Mouse (Mus musculus): ENCODE results near the gene Mea1.

Gene Mea1

DNA sequence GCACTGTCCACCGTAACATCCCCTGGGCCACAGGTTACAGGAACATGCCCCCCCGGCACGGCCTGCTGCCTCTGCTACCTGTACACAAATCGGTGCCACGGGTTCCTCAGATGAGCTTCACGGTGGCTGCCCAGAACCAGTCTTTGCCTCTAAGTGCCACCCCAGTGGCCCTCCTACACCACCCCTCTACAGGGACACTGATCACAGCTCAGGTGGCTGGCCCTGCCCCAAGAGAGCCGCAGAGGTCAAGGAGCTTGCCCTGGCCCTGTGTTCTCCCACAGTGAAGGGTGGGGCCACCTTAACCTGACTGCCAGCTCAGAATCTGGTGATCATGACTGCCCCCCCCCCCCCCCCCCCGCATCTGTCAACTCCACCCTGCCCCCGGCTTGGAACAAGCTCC, at the start of gene Mea1:
Mea1 (plus strand) TSS at position 378 of the 400 bp plus-strand sequence.
- DNase-seq (ENCODE audit: low spot score) = no peak

DNA sequence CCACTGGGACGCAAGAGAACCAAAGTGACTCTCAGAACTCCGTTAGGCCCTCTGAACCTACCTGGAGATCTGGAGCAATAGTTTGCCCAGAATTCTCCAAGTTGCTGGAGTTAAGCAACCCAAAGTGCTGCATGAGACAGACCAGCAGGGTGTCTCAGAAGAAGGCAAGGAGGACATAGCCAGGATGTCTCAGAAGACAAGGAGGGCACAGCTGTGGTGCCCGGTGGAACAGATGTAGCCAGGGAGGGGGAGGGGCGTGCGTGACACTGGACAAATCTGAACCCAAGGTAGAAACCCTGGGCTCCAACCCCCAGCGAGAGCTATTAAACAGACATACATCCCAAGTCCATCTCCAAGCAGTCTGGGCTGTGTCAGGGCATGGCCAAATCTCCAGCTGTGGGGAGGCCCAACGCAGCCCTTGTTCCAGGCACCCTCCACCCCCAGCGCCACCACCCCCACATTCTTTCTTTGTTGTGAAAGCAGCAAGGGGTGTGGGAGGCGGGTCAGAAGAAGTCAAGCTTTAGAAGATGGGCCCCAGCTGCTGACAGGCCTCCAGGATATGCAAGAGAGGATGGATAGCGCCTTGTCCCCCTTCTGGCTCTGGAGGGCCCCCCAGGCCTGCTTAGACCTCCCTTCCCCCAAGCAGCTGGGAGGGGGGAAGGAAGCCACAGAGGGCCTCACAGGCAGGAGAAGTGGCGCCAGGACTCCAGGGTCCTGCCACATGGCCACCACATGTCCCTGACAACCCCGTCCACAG, 48.7 kb upstream of the Mea1 start:
- DNase-seq (ENCODE audit: low spot score) = peak; percentile 79

DNA sequence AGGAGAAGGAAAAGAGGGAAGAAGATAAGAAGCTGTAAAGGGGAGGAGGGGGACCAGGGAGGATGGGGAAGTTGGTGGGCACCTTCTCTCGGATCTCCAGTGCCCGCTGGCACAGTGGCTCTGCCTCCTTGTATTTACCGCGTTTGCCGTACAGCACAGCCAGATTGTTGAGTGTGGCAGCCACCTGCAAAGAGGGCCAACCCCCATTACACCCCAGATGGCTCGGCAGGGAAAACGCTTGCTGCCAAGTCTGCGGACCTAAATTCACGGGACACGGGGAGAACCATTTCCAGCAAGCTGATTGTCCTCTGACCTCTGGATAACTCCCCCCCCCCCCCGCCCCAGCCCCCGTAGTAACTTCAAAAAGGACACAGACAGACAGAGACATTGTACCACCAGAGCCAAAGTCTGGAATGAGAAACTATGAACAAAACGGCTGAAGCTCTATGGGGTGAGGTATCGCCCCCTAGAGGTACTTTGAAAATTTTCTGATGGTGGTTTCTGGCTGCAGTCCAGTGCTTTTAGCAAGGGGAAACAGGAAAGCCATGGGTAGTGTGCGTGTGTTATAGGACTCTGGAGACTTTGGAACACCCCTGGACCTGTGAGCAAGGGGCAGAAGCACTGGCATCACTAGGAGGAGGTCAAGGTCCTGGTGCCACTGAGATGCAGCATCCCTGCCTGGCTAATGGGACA, 41.6 kb upstream of the Mea1 start:
- peak; percentile 88 for DNase-seq (ENCODE audit: low spot score)

DNA sequence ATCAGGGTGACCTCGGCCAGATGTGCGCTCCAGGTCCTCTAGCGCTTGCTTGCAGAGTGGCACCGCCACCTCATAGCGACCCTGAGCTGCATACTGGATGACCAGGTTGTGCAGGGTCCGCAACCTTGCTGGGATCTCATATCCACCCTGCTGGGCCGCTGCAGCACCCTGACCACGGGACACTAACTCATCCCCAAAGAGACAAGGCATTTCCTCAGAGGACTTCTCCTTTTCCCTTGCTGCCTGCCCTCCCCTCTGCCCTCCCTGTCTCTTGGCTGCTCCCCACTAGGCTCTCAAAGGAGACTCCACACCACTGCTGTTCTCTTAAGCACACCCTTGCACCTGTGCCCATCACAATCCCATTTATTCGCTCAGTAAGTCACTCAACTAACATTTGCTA, 38.7 kb upstream of the Mea1 start:
- DNase-seq (ENCODE audit: low spot score) = no peak

DNA sequence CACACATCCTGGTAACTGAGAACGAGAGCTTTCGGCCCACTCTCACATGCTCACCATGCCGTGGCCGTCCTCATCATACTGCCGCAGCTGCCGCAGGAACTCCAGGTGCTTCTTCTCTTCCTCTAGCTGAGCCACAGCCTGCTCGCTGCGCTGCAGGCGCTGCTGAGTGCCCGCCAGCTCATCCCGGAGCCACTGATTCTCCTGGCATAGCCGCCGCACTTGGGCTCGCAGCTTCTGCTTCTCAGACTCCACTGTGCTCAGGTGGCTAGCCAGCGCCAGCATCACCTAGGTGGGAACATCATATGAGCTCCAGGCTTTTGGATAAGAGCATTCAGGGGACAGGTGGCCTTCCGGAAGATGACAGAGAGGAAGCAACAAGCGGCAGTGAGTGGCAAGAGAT, 36.5 kb upstream of the Mea1 start:
- DNase-seq (ENCODE audit: low spot score) = no peak

DNA sequence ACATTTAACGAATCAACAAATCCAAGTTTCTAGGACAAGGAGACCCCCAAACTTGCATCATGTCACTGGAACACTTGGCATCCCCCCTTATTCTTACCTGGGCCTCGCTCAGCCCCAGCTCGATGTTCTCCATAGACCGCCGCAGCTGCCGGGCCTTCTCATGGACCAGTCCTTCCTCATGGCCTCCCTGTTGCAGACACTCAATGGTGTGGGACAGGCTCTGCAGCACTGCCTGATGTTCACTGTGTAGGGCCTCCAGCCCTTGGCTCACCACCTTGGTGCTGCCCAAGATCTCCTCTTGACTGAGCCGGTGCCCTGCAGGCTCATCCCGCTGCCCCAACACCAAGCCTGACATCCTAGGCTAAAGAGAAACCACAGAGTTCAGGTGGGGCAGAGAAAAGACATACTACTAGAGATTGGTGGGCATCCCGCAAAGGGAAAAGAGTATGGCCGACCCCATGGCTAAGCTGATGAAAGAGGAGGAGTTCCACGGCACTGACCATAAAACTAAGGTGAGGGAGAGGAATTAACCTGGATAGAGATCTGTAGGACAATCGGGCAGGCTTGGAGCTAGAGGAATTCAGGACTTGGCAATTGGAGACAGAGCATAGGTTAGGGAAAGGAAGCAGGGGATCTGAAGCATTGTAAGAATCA, 34.3 kb upstream of the Mea1 start:
- no peak for DNase-seq (ENCODE audit: low spot score)

DNA sequence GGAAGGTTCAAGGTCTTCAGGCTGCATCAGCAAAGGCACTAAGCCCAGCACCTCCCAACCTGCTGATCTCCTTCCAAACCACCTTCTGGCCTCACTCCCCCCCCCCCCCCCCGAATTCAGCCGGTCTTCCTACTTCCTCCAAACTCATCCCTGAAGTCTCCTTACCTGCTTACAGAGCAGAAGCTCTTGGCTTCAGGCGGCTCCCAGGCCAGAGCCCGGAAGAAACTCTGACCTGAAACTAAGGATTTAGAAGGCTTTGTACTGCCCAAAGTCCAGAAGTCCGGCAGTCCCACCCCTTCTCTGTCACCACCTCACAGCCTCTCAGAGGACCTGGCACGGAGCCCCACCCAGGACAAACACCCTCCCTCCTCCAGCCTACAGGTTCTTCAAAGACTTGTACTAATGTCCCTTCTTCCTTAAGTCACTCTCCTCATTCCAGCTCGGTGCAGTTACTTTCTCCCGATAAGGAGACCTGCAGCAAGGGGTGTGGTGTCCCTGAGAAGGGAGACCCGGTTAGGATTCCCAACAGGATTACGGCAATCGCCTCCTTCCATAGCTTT, 33.6 kb upstream of the Mea1 start:
- no peak for DNase-seq (ENCODE audit: low spot score)

DNA sequence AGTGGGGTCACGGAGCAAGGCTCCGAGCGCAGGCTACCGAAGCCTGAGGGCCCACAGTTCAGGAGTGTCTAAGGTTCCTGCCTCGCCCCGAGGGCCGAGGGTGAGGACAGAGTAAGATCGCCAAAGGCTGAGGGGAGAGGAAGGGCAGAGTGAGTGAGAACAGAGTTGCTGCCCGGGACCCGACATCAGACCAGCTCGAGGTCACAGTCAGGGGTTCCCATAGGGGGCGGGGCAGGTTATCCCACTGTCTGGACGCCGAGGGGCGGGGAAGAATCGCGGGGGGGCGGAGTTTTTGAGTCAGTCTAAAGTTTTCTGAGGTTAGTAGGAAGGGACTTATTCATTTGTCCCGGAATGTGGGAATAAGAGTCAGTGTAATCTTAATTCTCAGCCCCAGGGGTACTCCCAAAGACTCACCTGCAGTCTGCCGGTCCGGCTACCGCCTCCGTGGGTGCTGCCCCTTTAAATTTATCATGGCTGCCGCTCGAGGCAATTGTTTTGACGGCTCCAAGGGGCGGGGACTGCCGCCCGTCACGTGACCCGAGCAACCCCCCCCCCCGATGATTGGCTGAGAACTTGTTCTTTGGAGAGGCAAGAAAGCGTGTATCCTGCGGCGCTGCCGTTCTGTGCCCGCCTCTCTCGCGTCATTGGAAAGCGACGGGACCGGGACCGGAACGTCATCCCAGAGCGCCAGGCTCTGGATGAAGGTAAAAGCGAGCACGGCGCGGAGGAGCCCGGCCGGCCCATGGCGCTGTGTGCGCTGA, 32.9 kb upstream of the Mea1 start, which contains the start of the genes Klc4 and Mrpl2:
Klc4 (minus strand) TSS at position 462 of the 761 bp plus-strand sequence.
Mrpl2 (plus strand) TSS at position 669 of the 761 bp plus-strand sequence.
- DNase-seq (ENCODE audit: low spot score) = peak; percentile 98

DNA sequence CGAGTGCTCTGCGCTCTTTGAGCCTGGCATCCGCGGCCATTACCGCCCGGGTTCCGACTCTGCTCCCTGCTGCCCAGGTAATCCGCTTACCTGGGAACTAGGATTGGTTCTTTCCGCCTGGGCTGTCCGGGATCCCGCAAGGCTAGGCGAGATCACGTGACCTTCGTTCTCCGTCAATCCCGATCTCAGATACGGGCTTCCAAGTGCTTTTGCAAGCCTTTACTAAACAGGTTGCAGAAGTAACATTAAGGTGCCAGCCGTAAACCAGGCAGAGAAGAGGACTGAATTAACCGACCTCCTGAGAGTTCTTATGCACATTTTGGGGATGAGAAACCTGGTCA, 32.3 kb upstream of the Mea1 start:
- DNase-seq (ENCODE audit: low spot score) = no peak

DNA sequence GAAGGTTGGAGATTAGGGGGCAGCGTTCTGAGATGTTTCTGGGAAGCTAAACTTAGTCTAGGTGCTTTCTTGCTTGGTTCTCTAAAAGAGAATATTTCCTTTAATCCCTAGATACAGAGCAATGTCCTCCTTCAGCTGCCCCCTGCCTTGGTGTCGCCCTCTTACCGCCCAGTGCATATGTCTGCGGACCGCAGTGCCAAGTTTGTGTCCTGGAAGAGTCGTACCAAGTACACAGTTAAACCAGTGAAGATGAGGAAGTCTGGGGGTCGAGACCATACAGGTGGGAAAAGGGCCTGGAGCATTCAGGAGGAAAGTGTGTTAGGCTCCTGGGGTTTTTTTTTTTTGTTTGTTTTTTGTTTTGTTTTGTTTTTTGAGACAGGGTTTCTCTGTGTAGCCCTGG, 31.3 kb upstream of the Mea1 start:
- DNase-seq (ENCODE audit: low spot score) = no peak

DNA sequence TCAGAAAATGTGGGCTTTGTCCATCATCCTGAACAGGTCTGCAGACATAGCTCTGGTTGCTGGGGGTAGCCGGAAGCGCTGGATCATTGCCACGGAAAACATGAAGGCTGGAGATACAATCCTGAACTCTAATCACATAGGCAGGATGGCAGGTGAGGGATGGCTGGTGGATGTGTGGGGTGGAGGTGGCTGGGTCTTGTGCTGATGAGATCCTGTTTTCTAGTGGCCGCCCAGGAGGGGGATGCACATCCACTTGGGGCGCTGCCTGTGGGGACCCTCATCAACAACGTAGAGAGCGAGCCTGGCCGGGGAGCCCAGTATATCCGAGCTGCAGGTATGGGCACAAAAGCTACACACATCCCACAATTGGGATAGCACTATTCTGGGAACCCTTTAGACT, 30.2 kb upstream of the Mea1 start:
- no peak for DNase-seq (ENCODE audit: low spot score)

DNA sequence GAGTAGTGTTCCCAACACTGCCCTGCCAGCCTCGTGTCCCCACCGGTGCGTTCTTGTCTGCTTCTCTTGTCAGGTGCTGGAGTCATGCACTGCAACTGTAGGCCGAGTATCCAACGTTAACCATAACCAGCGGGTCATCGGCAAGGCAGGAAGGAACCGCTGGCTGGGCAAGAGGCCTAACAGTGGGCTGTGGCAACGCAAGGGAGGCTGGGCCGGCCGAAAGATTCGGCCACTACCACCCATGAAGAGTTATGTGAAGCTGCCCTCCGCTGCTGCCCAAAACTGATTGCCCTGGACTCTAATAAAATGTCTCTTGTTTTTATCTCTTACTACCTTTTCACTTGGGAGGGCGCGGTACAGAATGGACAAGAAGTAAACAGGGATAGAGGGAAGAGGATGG, 28.8 kb upstream of the Mea1 start:
- no peak for DNase-seq (ENCODE audit: low spot score)

DNA sequence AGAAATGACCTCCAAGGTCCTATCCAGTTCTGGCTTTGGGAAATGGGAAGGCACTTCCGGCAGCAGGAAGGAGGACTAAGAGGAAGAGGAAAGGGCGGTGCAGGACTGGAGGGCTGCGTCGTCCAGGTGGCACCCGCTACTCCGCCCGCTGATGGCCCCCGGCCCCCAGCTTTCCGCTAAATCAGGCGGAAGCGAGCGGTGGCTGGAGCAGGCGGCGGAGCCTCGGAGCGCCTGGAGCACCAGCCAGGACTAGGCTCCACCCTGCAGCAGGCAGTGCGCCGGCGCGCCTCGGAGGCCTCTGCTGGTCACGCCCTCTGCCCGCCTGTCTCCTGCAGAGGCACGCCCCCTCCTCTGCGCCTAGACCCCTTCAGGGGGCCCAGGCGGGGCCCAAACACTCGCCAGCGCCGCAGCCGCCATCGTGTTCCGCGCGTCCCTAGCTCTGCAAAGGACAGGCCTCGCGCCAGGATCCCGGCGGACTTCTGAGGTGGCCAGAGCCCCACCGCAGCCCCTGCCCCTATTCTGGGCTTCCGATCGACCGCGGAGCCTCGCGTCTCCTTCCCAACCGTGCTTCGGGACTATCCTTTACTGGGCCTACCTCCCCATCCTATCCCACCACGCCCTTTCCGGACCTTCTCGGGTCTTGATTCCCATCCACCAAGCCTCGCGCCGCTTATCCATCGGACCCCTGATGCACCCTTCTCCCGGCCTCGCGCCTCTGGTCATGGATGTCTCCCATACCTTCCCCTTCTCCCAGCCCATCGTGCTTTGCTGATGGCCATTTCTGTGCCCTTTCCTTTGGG, 28.2 kb upstream of the Mea1 start, which contains the start of gene Cul7:
Cul7 (plus strand) TSS at position 106 of the 800 bp plus-strand sequence.
- DNase-seq (ENCODE audit: low spot score) = peak; percentile 96

DNA sequence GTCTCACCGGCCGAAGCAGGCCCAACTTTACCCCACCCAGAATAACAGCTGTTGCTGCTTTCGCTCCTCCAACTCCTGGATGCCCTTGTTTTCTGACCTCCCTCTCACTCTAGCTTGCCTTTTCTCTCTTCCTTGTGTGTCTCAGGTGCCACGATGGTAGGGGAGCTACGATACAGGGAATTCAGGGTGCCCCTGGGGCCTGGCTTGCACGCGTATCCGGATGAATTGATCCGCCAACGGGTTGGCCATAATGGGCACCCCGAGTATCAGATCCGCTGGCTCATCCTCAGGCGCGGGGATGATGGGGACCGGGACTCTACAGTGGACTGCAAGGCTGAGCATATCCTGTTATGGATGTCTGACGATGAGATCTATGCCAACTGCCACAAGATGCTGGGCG, 27.3 kb upstream of the Mea1 start:
- DNase-seq (ENCODE audit: low spot score) = peak; percentile 12

DNA sequence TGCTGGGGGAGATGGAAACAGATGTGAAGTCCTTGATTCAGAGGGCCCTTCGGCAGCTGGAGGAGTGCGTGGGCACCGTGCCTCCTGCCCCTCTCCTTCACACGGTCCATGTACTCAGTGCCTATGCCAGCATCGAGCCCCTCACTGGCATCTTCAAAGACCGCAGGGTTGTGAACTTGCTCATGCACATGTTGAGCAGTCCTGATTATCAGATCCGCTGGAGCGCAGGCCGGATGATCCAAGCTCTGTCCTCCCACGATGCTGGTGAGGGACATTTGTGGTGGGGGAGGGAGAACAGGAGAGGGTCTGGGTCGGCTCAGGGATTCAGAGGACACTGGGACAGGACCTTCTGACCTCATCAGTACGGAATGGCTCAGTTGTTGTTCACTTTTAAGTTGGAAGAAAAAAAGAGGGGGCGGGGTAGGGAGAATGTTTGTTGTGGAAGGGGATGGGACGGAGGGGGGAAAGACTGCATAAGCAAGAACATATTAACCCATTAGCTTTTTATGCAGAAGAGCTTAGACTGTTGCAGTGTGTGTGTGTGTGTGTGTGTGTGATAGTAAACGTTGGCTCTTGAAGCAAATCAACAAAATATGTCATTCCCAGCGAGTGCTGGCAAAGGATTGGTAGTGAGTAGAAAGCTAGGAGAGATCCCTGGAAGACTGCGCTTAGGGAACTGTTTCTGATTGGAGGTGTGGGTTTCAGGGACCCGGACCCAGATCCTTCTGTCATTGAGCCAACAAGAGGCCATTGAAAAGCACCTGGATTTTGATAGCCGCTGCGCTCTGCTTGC, 26.6 kb upstream of the Mea1 start:
- no peak for DNase-seq (ENCODE audit: low spot score)

DNA sequence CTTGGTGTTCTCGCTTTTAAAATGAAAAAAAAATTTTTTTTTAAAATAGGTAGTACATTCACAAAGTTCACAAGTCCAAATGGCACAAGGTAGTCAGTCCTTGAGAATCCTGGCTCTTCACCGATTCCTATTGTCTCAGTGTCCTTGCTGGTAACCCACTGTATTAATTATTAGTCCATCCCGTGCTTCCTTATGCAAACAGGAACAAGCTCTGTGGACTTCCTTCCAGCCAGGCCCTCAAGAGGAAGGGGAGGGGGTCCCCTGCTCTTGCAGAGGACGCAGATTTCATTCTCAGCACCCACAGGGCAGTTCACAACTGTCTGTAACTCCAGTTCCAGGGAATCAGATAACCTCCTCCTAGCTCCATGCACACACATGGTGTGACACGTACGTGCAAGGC, 22.5 kb upstream of the Mea1 start:
- no peak for DNase-seq (ENCODE audit: low spot score)

DNA sequence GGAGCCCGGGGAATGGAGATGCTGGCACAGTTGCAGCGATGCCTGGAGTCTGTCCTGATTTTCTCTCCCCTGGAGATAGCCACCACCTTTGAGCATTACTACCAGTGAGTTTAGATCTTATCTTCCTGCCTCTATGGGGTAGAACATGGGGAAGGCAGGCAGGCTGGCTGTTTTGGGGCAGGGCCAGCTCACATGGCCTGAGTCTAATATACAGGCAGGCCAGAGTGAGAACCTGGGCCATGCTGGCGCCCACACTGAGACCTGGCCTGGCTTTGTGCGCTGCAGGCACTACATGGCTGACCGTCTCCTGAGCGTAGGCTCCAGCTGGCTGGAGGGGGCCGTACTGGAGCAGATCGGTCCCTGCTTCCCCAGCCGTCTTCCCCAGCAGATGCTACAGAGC, 17.2 kb upstream of the Mea1 start:
- DNase-seq (ENCODE audit: low spot score) = no peak

DNA sequence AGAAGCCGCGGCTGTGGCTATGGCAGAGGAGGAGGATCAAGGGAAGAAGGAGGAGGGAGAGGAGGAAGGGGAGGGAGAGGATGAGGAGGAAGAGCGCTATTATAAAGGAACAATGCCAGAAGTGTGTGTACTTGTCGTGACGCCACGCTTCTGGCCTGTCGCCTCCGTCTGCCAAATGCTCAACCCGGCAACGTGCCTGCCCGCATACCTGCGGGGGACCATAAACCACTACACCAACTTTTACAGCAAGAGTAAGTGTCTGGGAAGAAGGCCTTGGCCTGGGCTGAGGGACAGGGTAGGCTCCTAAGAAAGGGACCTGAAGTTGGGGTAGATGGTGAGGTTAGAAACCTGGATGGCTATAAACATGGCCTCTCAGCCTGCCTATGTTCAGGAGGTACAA, 16.6 kb upstream of the Mea1 start:
- no peak for DNase-seq (ENCODE audit: low spot score)

DNA sequence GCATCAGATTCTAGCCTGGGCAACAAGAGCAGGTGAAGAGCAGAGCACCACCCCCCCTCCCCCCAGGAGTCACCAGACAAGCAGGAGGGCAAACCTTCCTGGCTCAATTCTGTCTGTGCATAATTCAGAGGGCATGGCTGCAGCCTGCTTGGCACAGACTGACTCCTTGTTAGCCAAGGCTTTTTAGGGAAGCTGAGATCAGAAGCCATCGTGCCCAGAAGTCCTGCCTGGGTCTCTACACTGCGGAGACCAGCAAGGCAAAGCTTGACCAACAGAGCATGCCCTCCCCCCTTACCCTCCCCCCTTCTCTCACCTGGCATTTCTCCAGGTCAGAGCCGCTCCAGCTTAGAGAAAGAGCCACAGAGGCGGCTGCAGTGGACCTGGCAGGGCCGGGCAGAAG, 15.9 kb upstream of the Mea1 start:
- no peak for DNase-seq (ENCODE audit: low spot score)

DNA sequence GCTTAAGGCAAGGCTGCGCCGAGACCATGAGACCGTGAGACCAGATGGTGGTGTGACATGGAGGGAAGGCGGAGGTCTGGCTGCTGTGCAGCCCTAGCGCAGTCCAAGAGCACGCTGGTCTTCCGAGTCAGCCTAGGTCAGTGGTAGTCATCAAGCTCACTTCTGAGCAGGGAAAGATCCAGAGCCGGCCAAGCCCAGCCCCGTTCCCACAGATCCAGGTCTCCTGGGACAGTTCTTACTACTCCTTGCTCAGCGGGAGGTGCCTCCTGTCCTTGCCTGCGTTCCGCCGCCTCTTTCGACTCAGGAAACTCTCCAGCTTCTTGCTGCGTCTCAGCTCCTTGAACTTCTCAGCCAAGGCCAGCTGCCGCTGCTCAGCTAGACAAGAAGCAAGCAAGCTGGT, 10.9 kb upstream of the Mea1 start:
- DNase-seq (ENCODE audit: low spot score) = no peak

All from embryo, embryonic 10.5 days (tissue).